Mouse (Mus musculus) lung, postnatal 14 days (tissue): Measurements from ENCODE around the gene Nsd2.
A peak's percentile ranks its signal among the peaks of the same experiment; 100 is the strongest.
"Not testable (repeated sequence)": the region's sequence is repeated elsewhere in the genome, so short reads cannot be mapped to it uniquely, and the experiment has no call there.

Source experiments
- DNase-seq: peaks from one replicate; pipeline ENCODE4 v3.0.0; 2021

Nsd2 gene

DNA sequence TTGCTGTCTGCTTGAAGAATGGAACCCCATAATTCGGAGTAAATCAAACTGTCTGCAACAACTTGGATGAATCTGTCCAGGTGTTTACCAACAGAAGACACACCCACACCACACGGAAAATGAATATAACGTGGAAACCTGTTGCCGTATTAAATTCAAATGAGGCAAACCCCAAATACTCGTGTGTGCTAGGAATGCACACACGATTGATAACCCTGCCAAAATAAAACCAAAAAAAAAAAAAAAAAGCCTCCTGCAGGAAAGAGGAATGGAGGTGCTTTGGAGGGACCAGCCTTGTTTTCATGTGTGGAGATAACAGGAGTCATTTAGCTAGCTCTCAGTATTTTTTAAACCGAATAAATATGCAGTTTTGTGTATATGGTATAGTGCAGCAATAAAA, 114.4 kb downstream of the Nsd2 start:
- no peak for DNase-seq

DNA sequence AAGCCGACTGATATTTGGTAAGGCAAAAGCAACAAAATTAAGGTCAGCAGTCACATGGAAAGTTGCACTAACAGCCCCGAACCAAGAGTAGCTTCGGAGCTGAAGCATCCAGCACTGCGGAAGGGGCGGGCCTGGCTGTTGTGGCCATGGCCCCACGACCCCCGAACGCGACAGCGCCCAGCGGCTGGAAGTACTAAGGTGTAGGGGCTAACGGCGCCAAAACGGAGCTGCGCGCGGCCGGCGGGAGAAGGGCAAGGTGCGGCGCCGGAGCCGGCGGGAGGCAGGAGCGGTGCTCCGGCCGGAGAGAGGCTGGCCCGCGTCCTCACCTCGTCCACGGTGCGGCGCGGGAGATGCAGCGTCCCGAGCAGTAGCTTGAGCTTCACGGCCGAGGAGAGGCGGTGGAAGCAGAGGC, 115.2 kb downstream of the Nsd2 start:
- peak; percentile 55 for DNase-seq

DNA sequence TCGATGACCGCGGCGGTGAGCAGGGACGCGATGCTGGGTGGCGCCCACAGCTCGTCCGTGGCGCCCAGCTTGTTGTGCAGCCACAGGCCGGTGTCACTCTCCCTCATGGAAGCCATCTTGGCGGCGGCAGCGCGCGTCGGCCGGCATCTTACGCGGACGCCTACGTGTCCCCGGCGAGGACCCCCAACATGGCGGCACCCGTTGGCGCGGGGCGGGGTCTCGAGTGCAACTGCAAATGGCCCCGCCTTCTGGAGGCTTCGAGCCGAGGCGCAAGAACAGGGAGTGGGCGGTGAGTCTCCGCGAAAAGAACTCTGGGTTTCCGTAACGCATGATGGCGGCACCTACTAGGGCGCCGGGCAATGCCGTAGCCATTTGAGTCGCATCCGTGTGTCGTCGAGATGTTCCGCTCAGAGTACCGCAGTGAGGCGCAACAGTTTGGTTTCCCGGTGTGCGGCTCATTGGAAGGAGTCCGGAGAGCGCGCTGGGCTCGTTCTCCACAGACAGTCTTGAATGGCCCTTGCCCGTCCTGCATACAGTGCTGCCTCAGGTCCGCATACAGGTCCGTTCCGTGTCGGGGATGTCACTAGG, 115.7 kb downstream of the Nsd2 start, which contains the start of gene Nelfa:
TSS of gene Nelfa (minus strand) at position 294 of the 588 bp plus-strand sequence.
- peak; percentile 98 for DNase-seq

DNA sequence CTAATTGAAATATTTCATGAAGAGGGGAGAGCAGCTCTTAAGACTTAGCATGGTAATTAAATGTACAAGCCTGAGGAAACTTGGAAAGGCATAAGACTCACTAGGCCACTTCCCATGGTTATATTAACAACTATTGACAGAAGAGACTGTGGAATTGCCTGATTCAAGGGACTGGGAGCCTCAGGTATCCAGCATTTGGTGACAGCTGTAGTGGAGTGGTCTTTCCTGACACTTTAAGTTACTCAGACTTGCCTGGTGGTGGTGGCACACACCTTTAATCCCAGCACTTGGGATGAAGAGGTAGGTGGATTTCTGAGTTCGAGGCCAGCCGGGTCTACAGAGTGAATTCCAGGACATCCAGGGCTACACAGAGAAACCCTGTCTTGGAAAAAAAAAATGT, 116.7 kb downstream of the Nsd2 start:
- DNase-seq = no peak

DNA sequence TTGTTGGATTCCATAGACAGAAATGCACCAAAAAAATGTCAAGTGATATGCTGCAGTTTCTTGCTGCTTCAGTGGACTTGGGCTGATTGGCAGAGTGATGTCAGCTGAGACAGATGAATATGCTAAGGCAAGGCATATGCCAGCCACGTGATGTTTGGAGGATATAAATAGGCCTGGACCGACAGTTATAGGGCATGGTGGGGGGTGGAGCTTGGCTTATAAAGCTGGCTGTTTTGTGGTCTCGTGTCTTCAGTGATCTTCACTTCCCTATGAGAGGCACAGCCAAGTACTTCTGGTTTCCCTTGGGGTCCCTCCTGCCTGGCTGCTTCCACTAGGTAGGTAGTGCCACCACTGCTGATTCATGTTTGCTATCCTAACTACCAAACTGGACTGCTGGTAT, 117.9 kb downstream of the Nsd2 start:
- no peak for DNase-seq

DNA sequence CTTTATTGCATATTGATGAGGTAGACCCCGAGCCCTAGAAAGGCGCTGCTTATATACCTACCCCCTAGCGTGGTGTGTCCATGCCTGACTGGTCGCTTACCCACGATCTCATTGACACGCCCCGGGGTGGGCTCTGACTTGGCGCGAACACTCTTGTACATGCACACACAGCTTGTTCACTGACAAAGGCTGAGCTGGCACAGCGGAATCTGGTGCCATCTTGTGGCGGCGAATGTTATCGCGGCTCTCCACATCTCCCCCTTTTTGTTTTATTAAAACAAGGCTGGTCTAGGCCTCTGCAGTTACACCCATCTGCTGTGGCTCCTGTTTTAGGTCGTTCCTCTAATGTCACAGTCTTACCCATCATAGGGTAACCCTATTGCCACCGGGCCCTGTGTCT, 126.5 kb downstream of the Nsd2 start:
- not testable (repeated sequence) for DNase-seq
